Mouse (Mus musculus) liver, embryonic 15.5 days (tissue): ENCODE results near the gene Gm17654. TPM values are rescaled to one million over a fixed set of nuclear protein-coding genes. Genes with fewer than 3 reads are reported as not detected.
"Not testable (repeated sequence)": the region's sequence is repeated elsewhere in the genome, so short reads cannot be mapped to it uniquely, and the experiment has no call there.

Experiments used
- ATAC-seq: fragments of 200-750 bp; cut with Nextera tagmentation; 2 replicates; pipeline ENCODE4 v1.8.0; 2017; ENCODE audit warnings: moderate number of reproducible peaks, mild to moderate bottlenecking, moderate library complexity; ENCODE audit not compliant: insufficient read depth
- H3K27ac ChIP-seq: fragments of 300-500 bp; sonication (generic); replicated peaks from 2 replicates; pipeline ENCODE4 v1.5.1; 2015; ENCODE audit warnings: mild to moderate bottlenecking, inconsistent platforms
- H3K27me3 ChIP-seq: fragments of 300-500 bp; sonication (generic); 2 replicates; pipeline ENCODE4 v1.6.1; 2015; ENCODE audit warnings: mild to moderate bottlenecking, inconsistent platforms
- H3K36me3 ChIP-seq: fragments of 300-500 bp; sonication (generic); replicated peaks from 2 replicates; pipeline ENCODE4 v1.6.1; 2015; ENCODE audit warnings: moderate library complexity, mild to moderate bottlenecking, inconsistent platforms
- H3K4me1 ChIP-seq: fragments of 300-500 bp; sonication (generic); replicated peaks from 2 replicates; pipeline ENCODE4 v1.6.1; 2015; ENCODE audit warnings: inconsistent platforms
- H3K4me2 ChIP-seq: fragments of 300-500 bp; sonication (generic); 2 replicates; pipeline ENCODE4 v1.6.1; 2015; ENCODE audit warnings: moderate library complexity, mild to moderate bottlenecking, inconsistent platforms
- H3K4me3 ChIP-seq: fragments of 300-500 bp; sonication (generic); replicated peaks from 2 replicates; pipeline ENCODE4 v1.5.1; 2015; ENCODE audit warnings: mild to moderate bottlenecking, inconsistent platforms
- H3K9ac ChIP-seq: fragments of 300-500 bp; sonication (generic); 2 replicates; pipeline ENCODE4 v1.6.1; 2015; ENCODE audit warnings: moderate library complexity, mild to moderate bottlenecking, inconsistent platforms
- H3K9me3 ChIP-seq: fragments of 300-500 bp; sonication (generic); replicated peaks from 2 replicates; pipeline ENCODE4 v1.6.1; 2016; ENCODE audit warnings: inconsistent platforms
- WGBS: fragments of 180-500 bp; shearing (Covaris S2); methylation state at CpG from one replicate; pipeline ENCODE4 v1.1.7; 2015; ENCODE audit warnings: mixed read lengths; ENCODE audit not compliant: insufficient replicate concordance; 5-methylcytosine and 5-hydroxymethylcytosine counted together
- polyA plus RNA-seq: library from polyadenylated mRNA; unstranded; fragments of >200 nt; fragmentation: Nextera tagmentation; extraction: Ambion mirVana; gene quantifications from 2 replicates; pipeline ENCODE4 v1.2.1, GENCODE M21; 2015

Gene Gm17654
- not detected in 2 replicates for polyA plus RNA-seq

DNA sequence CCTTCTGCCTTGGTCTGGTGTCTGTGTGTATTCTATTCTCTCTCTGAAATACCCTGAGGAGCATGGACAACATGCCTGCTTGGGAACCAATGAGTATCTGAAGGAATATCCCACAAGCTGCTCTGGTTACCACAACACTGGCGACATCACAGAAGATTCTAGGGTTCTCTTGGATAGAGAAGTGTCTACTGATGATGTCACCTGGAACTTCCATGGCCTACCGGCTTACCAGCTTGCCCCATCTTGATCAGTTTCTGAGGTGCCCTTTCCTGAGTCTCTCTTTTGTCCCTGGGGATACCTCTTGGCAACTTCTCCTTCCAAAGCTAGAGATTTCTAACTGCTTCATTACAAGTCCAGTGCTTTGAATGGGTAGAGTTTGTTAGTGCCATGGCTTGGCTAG is at the start of gene Gm17654:
Gene Gm17654, minus strand, starts transcription at position 101 of the 400 bp plus-strand sequence.
- H3K4me2 ChIP-seq, H3K36me3 ChIP-seq, H3K9me3 ChIP-seq, H3K4me3 ChIP-seq, H3K4me1 ChIP-seq, H3K27me3 ChIP-seq, H3K27ac ChIP-seq, H3K9ac ChIP-seq, ATAC-seq: not testable (repeated sequence)
- WGBS: 57% methylated on average over 1 of the region's 2 CpGs

DNA sequence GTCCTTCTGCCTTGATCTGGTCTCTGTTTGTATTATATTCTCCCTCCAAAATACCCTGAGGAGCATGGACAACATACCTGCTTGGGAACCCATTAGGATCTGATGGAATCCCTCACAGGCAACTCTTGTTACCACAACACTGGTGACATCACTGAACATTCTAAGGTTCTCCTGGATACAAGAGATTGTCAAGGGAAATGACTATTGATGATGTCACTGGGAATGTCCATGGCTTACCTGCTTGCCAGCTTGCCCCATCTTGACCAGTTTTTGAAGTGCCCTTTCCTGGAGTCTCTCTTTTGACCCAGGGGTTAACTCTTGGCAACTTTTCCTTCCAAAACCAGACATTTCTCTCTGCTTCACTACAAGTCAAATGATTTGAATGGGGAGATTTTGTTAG is 29.0 kb upstream of the Gm17654 start, which contains the start of gene Gm10375:
Gene Gm10375, minus strand, starts transcription at position 101 of the 400 bp plus-strand sequence.
- not testable (repeated sequence) for H3K36me3 ChIP-seq, H3K9ac ChIP-seq, H3K4me1 ChIP-seq, H3K27ac ChIP-seq, H3K27me3 ChIP-seq, ATAC-seq, H3K9me3 ChIP-seq, H3K4me2 ChIP-seq, H3K4me3 ChIP-seq

DNA sequence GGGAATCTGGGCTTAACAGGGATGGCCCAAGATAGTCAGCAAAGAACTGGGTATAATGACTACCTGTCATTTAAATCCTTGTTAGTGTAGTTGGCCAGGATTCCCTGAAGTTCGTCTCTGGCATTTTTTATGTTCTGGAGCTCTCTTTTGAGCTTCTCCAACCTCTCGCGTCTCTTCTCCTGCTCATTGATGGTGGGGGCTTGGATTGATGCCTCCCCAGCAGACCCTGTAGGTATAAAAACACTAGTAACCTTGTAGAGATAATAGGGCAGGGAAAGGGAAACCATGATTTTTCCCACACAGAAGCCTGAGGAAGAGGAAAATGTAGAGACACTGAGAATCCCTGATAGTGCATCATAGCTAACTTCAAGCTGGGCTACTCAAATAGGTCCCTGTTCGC is 977 bp downstream of the Gm17654 start:
- H3K9ac ChIP-seq, ATAC-seq, H3K4me1 ChIP-seq, H3K27me3 ChIP-seq, H3K4me2 ChIP-seq, H3K36me3 ChIP-seq, H3K27ac ChIP-seq, H3K9me3 ChIP-seq, H3K4me3 ChIP-seq: not testable (repeated sequence)
- WGBS: 50% methylated on average over 4 of the region's 4 CpGs

DNA sequence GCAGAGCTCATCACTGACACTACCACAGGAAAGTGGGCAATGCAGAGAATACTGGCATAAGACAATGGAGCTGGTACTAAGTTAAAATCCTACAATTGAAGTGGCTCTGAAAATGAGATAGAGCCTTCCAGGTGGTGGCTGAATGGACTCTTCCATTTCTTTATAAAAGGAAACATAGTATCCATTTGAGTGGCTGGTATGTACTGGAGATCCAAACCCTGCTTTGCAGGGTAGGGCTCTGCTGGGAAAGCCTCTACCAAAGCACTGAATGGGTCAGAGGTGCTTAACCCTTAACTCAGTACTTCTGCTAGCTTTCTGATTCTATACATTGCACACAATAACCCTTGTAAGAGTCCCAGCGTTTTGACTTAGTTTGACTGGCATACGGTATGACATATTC is 26.7 kb downstream of the Gm17654 start:
- 56% methylated on average over 2 of the region's 2 CpGs for WGBS
- not testable (repeated sequence) for H3K4me1 ChIP-seq, H3K9me3 ChIP-seq, ATAC-seq, H3K4me2 ChIP-seq, H3K27ac ChIP-seq, H3K27me3 ChIP-seq, H3K36me3 ChIP-seq, H3K4me3 ChIP-seq, H3K9ac ChIP-seq

DNA sequence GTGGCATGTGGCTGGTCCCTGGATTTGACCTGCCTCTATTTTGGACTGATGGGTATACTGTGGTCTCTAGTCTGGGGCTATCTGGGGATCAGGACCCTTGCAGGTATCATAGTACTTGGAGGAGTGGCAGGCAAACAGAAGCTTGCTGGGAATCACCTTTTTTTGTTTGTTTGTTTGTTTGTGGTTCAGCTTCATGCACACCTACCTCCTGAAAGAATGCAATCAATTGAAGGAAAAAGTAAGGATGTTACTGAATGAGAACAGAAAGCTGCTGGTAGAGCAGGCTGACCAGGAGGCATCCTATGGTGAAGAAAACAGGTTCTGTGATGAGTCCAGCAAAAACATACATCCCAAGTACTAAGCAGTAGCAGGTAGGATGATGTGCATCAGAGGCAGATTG is 32.7 kb downstream of the Gm17654 start:
- H3K36me3 ChIP-seq, H3K27me3 ChIP-seq, ATAC-seq, H3K27ac ChIP-seq, H3K4me1 ChIP-seq, H3K4me2 ChIP-seq, H3K9ac ChIP-seq, H3K9me3 ChIP-seq, H3K4me3 ChIP-seq: not testable (repeated sequence)

DNA sequence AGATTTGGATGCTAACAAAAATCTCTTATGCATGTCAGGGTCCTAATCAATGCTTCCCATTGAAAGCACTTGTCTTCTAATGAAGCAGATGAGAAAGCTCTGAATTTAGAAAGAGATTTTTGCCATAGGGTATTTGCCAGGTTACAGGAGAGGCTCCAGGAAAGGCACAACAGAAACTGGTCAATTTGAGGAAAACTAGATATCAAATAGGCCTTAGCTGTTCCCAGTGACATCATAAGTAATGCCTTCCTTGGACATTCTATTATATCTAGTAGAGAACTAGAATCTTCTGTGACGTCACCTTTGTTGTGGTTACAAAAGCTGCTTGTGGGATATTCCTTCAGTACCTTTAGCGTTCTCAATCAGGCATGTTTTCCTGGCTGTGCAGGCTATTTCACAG is 35.7 kb downstream of the Gm17654 start, which contains the start of gene Gm5799:
Gene Gm5799, plus strand, starts transcription at position 301 of the 400 bp plus-strand sequence.
- H3K27me3 ChIP-seq, H3K36me3 ChIP-seq, H3K4me1 ChIP-seq, H3K9ac ChIP-seq, H3K4me2 ChIP-seq, H3K4me3 ChIP-seq, ATAC-seq, H3K9me3 ChIP-seq, H3K27ac ChIP-seq: not testable (repeated sequence)
- 67% methylated on average over 1 of the region's 2 CpGs for WGBS

DNA sequence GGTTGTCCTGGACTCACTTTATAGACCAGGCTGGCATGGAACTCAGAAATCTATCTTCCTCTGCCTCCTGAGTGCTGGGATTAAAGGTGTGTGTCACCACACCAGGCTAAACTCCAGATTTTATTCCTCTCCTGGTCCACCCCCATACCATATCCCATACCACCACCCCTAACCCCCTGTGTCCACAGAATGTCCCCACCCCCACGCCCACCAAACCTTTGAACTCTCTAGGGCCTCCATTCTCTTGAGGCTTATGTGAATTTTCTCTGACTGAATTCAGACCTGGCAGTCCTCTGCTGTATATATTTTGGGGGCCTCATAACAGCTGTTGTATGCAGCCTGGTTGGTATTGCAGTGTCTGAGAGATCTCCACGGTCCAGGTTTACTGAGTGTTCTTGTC is 40.8 kb downstream of the Gm17654 start:
- H3K9me3 ChIP-seq, H3K4me3 ChIP-seq, H3K9ac ChIP-seq, H3K27me3 ChIP-seq, ATAC-seq, H3K4me1 ChIP-seq, H3K36me3 ChIP-seq, H3K4me2 ChIP-seq, H3K27ac ChIP-seq: not testable (repeated sequence)
- WGBS: 53% methylated on average over 2 of the region's 2 CpGs

DNA sequence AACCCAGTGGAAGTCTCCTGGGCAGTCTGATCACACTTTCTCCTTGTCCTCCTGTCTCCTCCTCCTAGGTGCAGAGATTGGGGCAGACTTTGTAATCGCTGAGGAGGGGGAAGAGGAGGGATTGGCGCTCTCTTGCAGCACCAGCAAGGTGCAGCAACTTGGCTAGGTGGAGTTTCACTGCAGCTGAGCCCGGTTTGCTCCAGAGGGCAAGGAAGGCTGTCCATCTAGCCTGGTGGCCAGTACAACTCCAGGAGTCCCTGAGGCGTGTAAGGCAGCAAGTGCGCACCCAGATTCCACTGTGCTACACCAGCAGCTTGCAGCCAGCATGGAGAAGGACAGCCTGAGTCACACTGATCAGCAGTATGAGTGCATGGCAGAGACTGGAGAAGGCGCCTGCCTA is 46.6 kb downstream of the Gm17654 start:
- not testable (repeated sequence) for ATAC-seq, H3K9me3 ChIP-seq, H3K4me2 ChIP-seq, H3K9ac ChIP-seq, H3K27ac ChIP-seq, H3K27me3 ChIP-seq, H3K36me3 ChIP-seq, H3K4me1 ChIP-seq, H3K4me3 ChIP-seq
- 43% methylated on average over 6 of the region's 6 CpGs for WGBS

DNA sequence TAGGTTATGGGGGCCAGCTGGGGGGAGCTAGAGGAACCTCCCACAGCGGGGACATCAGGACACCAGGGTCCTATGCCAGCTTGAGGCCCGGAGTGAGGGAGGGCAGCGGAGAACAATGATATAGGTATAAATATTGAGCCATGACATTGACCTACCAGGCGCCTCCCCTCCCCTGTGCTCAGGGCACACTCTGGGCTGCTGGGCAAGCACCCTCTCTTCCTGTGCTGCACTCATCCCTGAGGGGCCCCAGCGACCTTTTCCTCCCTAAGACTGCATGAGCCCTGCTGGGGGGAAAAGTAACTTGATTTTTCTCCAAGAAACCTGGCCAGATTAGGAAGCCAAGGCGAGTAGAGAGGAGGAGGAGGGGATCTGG is 46.9 kb downstream of the Gm17654 start:
- H3K4me3 ChIP-seq, ATAC-seq, H3K9me3 ChIP-seq, H3K27ac ChIP-seq, H3K4me1 ChIP-seq, H3K27me3 ChIP-seq, H3K36me3 ChIP-seq, H3K9ac ChIP-seq, H3K4me2 ChIP-seq: not testable (repeated sequence)
- no CpG with 5 or more reads among the region's 6 CpGs for WGBS

DNA sequence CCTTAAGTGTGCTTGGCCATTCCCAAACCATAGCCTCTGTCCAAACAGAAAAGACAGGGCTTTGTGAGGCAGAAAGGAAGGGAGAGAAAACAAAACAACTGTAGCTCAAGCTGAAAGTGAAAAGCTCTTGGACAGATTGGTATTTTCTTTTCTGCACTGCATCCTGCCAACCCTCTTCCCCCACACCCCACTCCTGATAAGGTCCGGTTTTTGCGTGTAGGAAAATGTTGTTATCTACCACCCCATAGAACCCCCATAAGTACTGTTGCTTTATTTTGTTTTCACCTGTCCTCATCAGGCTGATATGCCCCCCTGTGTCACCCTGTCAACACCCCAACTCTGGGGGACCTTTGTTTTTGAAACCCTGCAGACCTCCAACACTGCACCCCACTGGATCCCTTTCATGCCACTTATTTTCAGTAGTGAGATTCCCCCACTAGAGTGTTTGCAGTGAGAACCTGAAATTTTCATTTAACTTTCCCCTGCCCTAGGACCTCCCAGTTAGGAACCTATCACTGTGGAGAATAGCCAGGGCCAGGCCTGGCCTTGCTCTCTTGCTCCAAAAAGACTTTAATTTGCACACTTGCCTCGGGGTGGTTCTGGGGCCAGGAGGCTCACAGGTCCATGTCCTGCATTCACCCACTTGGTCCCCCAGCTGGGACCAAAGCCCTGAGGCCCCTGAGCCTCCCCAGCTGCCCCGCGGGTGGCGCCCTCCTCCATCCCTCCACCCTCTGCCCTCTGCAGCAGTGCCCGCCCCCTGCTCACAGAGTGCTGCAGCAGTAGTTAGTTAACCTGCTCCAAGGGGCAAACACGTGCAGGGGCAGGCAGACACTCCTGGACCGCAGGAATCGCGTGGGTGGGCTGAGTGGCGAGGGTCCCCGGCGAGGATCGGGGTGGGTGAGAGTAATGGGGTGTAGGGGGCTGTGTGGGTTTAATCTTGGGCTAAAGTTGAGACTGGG is 47.6 kb downstream of the Gm17654 start:
- not testable (repeated sequence) for ATAC-seq, H3K9me3 ChIP-seq, H3K36me3 ChIP-seq, H3K4me2 ChIP-seq, H3K9ac ChIP-seq, H3K27ac ChIP-seq, H3K27me3 ChIP-seq, H3K4me3 ChIP-seq, H3K4me1 ChIP-seq
- WGBS: 36% methylated on average over 13 of the region's 15 CpGs
